Mouse (Mus musculus) spleen, adult 10 weeks (tissue): ENCODE results near the gene Tmem38b. TPM values are rescaled to one million over a fixed set of nuclear protein-coding genes. Genes with fewer than 3 reads are reported as not detected.

Experiments used
- polyA plus RNA-seq: library from polyadenylated mRNA; stranded (reverse); fragments of 350-450 nt; fragmentation: Illumina TruSeq; extraction: RNeasy Lipid Tissue Mini Kit (QIAGEN cat#74804); gene quantifications from one replicate; pipeline ENCODE4 v1.2.3, GENCODE M21; 2015; ENCODE audit warnings: low replicate concordance; ENCODE audit not compliant: insufficient read depth

Tmem38b gene
- 11.3 TPM for polyA plus RNA-seq

DNA sequence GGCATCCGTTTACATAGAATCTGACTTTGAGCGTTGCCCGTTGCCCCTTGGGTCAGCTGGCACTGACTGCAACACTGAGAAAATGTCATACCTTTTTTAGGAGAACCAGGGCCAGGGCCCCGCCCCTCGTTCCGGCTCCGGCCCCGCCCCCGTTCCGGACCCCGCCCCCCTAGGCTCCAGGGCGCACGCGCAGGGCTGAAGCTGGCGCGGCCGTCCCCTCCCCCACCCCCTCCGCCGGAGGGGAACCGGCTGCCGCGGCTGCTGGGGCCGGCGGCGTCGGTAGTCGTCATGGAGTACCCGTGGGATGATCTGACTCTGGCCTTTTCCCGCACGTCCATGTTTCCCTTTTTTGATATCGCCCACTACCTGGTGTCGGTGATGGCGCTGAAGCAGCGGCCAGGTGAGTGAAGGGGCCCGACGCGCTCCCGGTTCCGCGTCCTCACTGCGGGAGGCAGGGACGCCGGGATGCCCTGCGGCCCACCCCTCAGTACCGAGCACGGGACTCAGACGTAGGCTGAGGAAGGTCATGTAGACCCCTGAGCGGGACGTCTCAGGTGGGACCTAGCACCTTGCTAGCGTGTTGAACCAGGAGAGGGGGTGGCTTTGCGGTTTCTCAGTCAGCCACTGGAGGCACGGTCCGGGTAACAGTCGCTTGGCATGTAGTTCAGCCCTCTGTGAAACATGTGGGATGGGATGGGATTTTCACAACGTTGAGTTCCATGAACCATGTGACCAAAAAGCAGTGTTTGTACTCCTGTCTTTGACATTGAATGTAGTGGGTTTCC is at the start of gene Tmem38b:
Gene Tmem38b, plus strand, starts transcription at position 225 of the 785 bp plus-strand sequence.

Other genes with a start within 250 kb of the Tmem38b start
- 1.3 TPM for gene Fsd1l, start 194.6 kb upstream of the Tmem38b start, polyA plus RNA-seq
- 10.2 TPM for gene Fktn, start 112.0 kb upstream of the Tmem38b start, polyA plus RNA-seq
- gene Tal2, start 46.3 kb upstream of the Tmem38b start, polyA plus RNA-seq = 0.15 TPM